Mouse (Mus musculus) gastrocnemius, adult 8-10 months (tissue): ENCODE results near the gene Lsp1. TPM values are rescaled to one million over a fixed set of nuclear protein-coding genes. Genes with fewer than 3 reads are reported as not detected.

Source experiments
- DNase-seq, 2 experiments: peaks; one replicate each; pipeline ENCODE4 v3.0.0; 2022; ENCODE audit warnings: low spot score in 2 of 2
- total RNA-seq, 4 experiments: library from RNA; stranded (reverse); gene quantifications; 2 replicates each; pipeline ENCODE4 v1.2.4; 2022

The Lsp1 gene
- total RNA-seq, 4 experiments from 2014 or later: 22.8 to 39.1 (median 34.1) TPM

DNA sequence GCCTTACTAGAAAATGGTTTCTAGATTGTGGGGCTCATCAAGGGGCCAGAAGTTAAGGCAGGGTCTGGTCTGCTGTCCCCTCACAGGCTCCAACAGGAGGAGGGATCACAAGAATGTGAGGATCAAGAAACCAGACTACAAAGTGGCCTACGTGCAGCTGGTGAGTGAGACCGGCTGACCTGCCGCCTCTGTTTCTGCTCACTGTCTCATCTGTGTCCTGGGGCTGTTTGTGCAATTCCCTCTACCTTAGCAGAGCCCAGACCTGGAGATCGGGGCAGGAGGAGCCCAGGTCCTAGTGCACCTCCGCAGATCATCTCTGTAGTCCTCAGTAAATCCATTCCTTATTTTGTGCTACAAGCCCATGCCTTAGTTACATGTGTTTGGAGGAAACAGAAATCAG lies 76.6 kb downstream of the Lsp1 start:
- DNase-seq: no peak

- no peak for DNase-seq
Measured at GRCm38 (mm10) chr7:142537879-142538278, 77.3 kb downstream of the Lsp1 start.

DNA sequence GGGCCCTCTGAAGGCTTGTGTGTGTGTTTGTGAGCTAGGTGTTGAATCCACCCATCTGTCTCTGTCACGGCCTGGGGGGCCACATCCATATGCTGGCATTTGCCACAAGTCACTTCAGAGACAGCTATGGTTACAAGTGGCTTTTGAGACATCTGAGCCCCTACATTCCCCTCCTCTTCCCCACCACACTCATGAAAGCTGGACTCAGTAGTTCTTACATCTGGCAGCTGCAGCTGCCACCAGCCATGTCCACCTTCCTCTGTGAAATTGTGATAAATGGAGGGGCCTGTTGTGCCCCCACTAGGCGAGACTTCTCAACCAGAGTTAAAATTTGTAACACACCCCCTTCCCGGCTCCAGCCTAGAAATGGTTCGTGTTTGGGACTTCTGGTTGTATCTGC lies 77.7 kb downstream of the Lsp1 start:
- DNase-seq: no peak

DNA sequence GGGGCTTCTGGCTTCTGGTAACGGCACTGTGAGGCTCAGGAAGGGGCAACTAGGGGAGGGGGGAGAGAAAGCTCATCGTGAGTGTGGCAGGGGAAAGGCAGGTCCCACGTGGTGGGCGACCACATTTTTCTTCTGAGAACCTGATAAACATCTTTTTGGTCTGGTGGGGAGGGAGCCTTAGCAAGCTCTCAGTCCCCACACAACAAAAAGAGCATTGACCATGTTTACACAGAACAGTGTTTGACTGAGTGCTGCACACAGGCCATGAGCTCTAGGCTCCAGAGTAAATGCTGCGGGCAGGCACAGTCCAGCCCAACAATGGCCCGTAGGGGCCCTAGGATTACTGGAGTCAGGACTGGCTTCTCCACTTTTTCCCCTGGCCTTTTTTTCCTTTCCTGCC lies 78.2 kb downstream of the Lsp1 start:
- no peak for DNase-seq

GRCm38 (mm10) chr7:142539828-142540227 lies 79.2 kb downstream of the Lsp1 start:
- DNase-seq: no peak

- no peak for DNase-seq
Measured at GRCm38 (mm10) chr7:142542771-142543303, 82.2 kb downstream of the Lsp1 start.

Other genes with a start within 250 kb of the Lsp1 start
- not detected for gene Gm7579, start 248.9 kb upstream of the Lsp1 start, total RNA-seq
- gene Krtap5-5, start 230.8 kb upstream of the Lsp1 start, total RNA-seq: not detected
- gene Gm40460, start 219.7 kb upstream of the Lsp1 start, total RNA-seq: not detected
- not detected for gene Gm2431, start 202.5 kb upstream of the Lsp1 start, total RNA-seq
- not detected for gene Gm4559, start 186.4 kb upstream of the Lsp1 start, total RNA-seq
- not detected for gene Krtap5-1, start 163.7 kb upstream of the Lsp1 start, total RNA-seq
- not detected for gene Krtap5-4, start 157.3 kb upstream of the Lsp1 start, total RNA-seq
- 1 to 10 TPM; 1.6 to 2.4 (median 2.1) TPM for gene Ifitm10, start 87.1 kb upstream of the Lsp1 start, total RNA-seq
- gene Gm49369, start 78.1 kb upstream of the Lsp1 start, total RNA-seq: 1 to 10 TPM; 1.7 to 8.5 (median 4.8) TPM
- 100 to 1,000 TPM; 443 to 485 (median 471) TPM for gene Ctsd, start 72.8 kb upstream of the Lsp1 start, total RNA-seq
- not detected for gene Syt8, start 26.0 kb upstream of the Lsp1 start, total RNA-seq
- gene Tnni2, start 19.0 kb upstream of the Lsp1 start, total RNA-seq: over 10,000 TPM; 16,943 to 22,105 (median 19,624) TPM
- gene Tnnt3, start 38.0 kb downstream of the Lsp1 start, total RNA-seq: over 10,000 TPM; 31,851 to 38,724 (median 35,835) TPM
- 1 to 10 TPM; 1.0 to 5.1 (median 3.1) TPM for gene Mrpl23, start 71.9 kb downstream of the Lsp1 start, total RNA-seq
- 10 to 100 TPM; 15.7 to 28.1 (median 22.3) TPM for gene Igf2, start 206.0 kb downstream of the Lsp1 start, total RNA-seq
- gene Gm49394, start 209.1 kb downstream of the Lsp1 start, total RNA-seq: not detected